Mouse (Mus musculus) kidney, postnatal 0 days (tissue): Measurements from ENCODE around the gene C330021F23Rik. TPM values are rescaled to one million over a fixed set of nuclear protein-coding genes. Genes with fewer than 3 reads are reported as not detected.

ENCODE experiments used
- ATAC-seq: fragments of 200-750 bp; cut with Nextera tagmentation; replicated peaks from 2 replicates; pipeline ENCODE4 v1.8.0; 2017; ENCODE audit warnings: low read depth, moderate number of reproducible peaks, moderate TSS enrichment, moderate library complexity; ENCODE audit not compliant: low FRiP score
- DNase-seq: peaks from one replicate; pipeline ENCODE4 v3.0.0-alpha.2; 2016; ENCODE audit warnings: low spot score
- H3K27ac ChIP-seq: fragments of 300-500 bp; sonication (generic); 2 replicates; pipeline ENCODE4 v1.5.1; 2014; ENCODE audit warnings: mild to moderate bottlenecking
- H3K27me3 ChIP-seq: fragments of 300-500 bp; sonication (generic); 2 replicates; pipeline ENCODE4 v1.6.1; 2014; ENCODE audit warnings: low read length, mixed read lengths; ENCODE audit not compliant: insufficient read depth
- H3K36me3 ChIP-seq: fragments of 300-500 bp; sonication (generic); 2 replicates; pipeline ENCODE4 v1.6.1; 2014; ENCODE audit warnings: low read length, mixed read lengths; ENCODE audit not compliant: insufficient read depth
- H3K4me1 ChIP-seq: fragments of 300-500 bp; sonication (generic); replicated peaks from 2 replicates; pipeline ENCODE4 v1.6.1; 2014; ENCODE audit warnings: antibody characterized with exemption, low read length, mixed read lengths; ENCODE audit not compliant: insufficient read depth
- H3K4me2 ChIP-seq: fragments of 300-500 bp; sonication (generic); 2 replicates; pipeline ENCODE4 v1.6.1; 2014; ENCODE audit warnings: mild to moderate bottlenecking, low read length, moderate library complexity, mixed read lengths
- H3K4me3 ChIP-seq: fragments of 300-500 bp; sonication (generic); replicated peaks from 2 replicates; pipeline ENCODE4 v1.5.1; 2014; ENCODE audit warnings: low read depth, low read length
- H3K9ac ChIP-seq: fragments of 300-500 bp; sonication (generic); 2 replicates; pipeline ENCODE4 v1.6.1; 2014; ENCODE audit warnings: low read depth, low read length
- H3K9me3 ChIP-seq: fragments of 300-500 bp; sonication (generic); replicated peaks from 2 replicates; pipeline ENCODE4 v1.6.1; 2016; ENCODE audit warnings: low read length, inconsistent platforms, mixed read lengths
- CTCF ChIP-seq: IDR thresholded peaks from 2 replicates; pipeline ENCODE4 v1.5.1; 2016; ENCODE audit warnings: antibody characterized with exemption, low read depth, mild to moderate bottlenecking, moderate library complexity
- WGBS: fragments of 180-500 bp; shearing (Covaris S2); extraction: QIAGEN DNeasy Blood & Tissue Kit; methylation state at CpG from one replicate; pipeline ENCODE4 v1.1.7; 2014; 5-methylcytosine and 5-hydroxymethylcytosine counted together
- polyA plus RNA-seq: library from polyadenylated mRNA; unstranded; fragments of >200 nt; fragmentation: Nextera tagmentation; extraction: Ambion mirVana; gene quantifications from 2 replicates; pipeline ENCODE4 v1.2.1, GENCODE M21; 2015

Gene C330021F23Rik
- polyA plus RNA-seq, 1 experiment from 2014 or later: 4.4 TPM

- TF ChIP-seq CTCF: no peak
- Histone ChIP-seq H3K36me3 (no peaks in the 10 kb centered on the region), H3K4me1 (no peaks in the 10 kb centered on the region), H3K9me3 (no peaks in the 10 kb centered on the region), H3K27me3 (peaks cover 5% of the 10 kb centered on the region; the same call in 1 of the 2 replicates), H3K4me2 (peak within 1 kb of the TSS; percentile 96), H3K27ac (peak within 1 kb of the TSS; percentile 83), H3K4me3 (peak within 1 kb of the TSS; percentile 84), H3K9ac (peak within 1 kb of the TSS; percentile 88)
- 2% methylated on average over 7 of the region's 7 CpGs for WGBS
- no peak for DNase-seq
- no peak for ATAC-seq
These were observed 19.2 kb downstream of the C330021F23Rik start, which contains the start of gene Camsap3 for GRCm38 (mm10) chr8:3586993-3587390. Gene Camsap3 (plus strand): TSS chr8:3587293.

GRCm38 (mm10) chr8:3587391-3588257 is 19.8 kb downstream of the C330021F23Rik start:
- H3K4me3 ChIP-seq: peak overlapping the region; percentile 84
- no peaks in the 10 kb centered on the region for H3K4me1 ChIP-seq
- peaks cover 5% of the 10 kb centered on the region; the same call in 1 of the 2 replicates for H3K27me3 ChIP-seq
- DNase-seq (peak; percentile 55), ATAC-seq (peak; percentile 78)
- no peaks in the 10 kb centered on the region for H3K9me3 ChIP-seq
- H3K4me2 ChIP-seq: peak overlapping the region; percentile 96
- under 1% methylated on average over 60 of the region's 77 CpGs for WGBS
- H3K36me3 ChIP-seq: no peaks in the 10 kb centered on the region
- no peak for TF ChIP-seq CTCF
- peak overlapping the region; percentile 88 for H3K9ac ChIP-seq
- H3K27ac ChIP-seq: peak overlapping the region; percentile 83

DNA sequence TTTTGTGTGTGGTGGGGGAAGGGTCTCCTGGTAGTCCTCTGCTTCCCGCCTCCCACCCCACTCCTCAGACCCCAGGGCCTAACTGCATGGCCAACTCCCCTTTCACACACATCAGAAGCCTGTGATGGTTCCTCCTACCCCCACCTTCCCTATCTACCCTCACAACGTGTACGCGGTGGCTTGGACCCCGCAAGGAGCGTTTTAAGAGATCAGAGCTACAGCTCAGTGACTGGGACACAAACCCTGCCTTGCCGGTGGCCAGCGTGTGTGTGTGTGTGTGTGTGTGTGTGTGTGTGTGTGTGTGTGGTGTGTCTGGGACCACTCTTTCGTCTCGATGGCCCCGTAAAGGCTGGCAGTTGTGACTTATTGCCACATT is 20.5 kb downstream of the C330021F23Rik start:
- Histone ChIP-seq H3K9ac (peak overlapping the region; percentile 88), H3K4me2 (peak overlapping the region; percentile 96), H3K9me3 (no peaks in the 10 kb centered on the region), H3K4me1 (no peaks in the 10 kb centered on the region), H3K36me3 (no peaks in the 10 kb centered on the region), H3K4me3 (peak overlapping the region; percentile 84), H3K27ac (peak overlapping the region; percentile 83), H3K27me3 (peaks cover 5% of the 10 kb centered on the region; the same call in 1 of the 2 replicates)
- WGBS: 4% methylated on average over 11 of the region's 11 CpGs
- no peak for TF ChIP-seq CTCF
- DNase-seq: no peak
- peak; percentile 46 for ATAC-seq

GRCm38 (mm10) chr8:3593470-3593869 is 25.7 kb downstream of the C330021F23Rik start:
- no peak for ATAC-seq

DNA sequence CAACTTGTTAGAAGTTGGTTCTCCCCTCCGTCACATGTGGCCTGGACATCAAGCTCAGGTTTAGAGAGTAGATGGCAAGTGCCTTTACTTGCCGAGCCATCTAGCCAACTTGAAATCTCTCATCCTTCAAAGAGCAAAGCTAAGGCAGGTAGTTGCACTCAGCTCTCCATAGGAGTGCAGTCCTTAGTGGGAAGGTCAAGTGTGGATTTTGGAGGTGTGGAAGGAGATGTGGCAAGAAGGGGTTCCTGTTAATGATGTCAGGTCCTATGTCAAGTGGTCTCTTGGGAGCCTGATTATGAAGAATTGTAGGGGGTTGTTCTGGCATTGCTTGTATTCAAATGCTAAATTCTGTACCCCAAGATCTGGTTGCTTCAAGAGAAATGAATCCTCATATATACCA is 26.7 kb downstream of the C330021F23Rik start:
- ATAC-seq (no peak), DNase-seq (no peak)
- Histone ChIP-seq H3K9ac (no peak overlapping the region), H3K36me3 (no peaks in the 10 kb centered on the region), H3K27me3 (no peaks in the 10 kb centered on the region), H3K27ac (no peak overlapping the region), H3K4me1 (peaks cover 3% of the 10 kb centered on the region; the same call in 1 of the 2 replicates), H3K4me2 (no peak overlapping the region), H3K4me3 (no peak overlapping the region), H3K9me3 (no peaks in the 10 kb centered on the region)
- 85% methylated on average over 2 of the region's 2 CpGs for WGBS
- TF ChIP-seq CTCF: no peak

More at GRCm38 (mm10) chr8:3593470-3593869, 25.7 kb downstream of the C330021F23Rik start:
- Histone ChIP-seq H3K27ac (no peak overlapping the region), H3K27me3 (no peaks in the 10 kb centered on the region), H3K9me3 (no peaks in the 10 kb centered on the region), H3K9ac (no peak overlapping the region), H3K36me3 (no peaks in the 10 kb centered on the region), H3K4me1 (peaks cover 3% of the 10 kb centered on the region; the same call in 1 of the 2 replicates), H3K4me2 (no peak overlapping the region), H3K4me3 (no peak overlapping the region)
- no peak for DNase-seq
- TF ChIP-seq CTCF: no peak
- 75% methylated on average over 3 of the region's 3 CpGs for WGBS

DNA sequence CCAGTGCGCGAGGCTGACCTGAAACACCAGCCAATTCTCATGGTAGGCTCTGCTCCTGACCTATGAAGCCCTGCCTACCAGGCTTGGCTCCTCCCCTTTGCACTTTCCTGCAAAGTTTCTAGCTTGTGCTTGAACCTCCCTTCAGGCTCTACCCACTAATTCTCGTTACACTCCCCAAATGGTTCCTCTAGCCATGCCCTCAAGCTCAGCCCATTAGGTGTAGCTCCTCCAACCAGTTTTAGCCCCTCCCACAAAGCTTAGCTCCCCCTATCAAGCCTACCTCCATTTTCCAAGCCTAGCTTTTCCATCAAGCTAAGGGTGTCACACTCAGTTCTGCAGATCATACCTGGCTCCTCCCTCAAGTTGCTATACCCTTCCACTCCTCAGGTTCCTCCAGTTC is 30.3 kb downstream of the C330021F23Rik start:
- Histone ChIP-seq H3K9ac (no peak overlapping the region), H3K4me2 (no peak overlapping the region), H3K4me3 (no peak overlapping the region), H3K4me1 (peaks cover 3% of the 10 kb centered on the region; the same call in 1 of the 2 replicates), H3K27me3 (no peaks in the 10 kb centered on the region), H3K36me3 (no peaks in the 10 kb centered on the region), H3K27ac (no peak overlapping the region), H3K9me3 (no peaks in the 10 kb centered on the region)
- ATAC-seq (no peak), DNase-seq (no peak)
- WGBS: 89% methylated on average over 3 of the region's 3 CpGs
- no peak for TF ChIP-seq CTCF
